Mouse (Mus musculus) cortical plate, adult 2 months (tissue): Measurements from ENCODE around the gene Hs6st1.

Experiments used
- CTCF ChIP-seq: fragments of 200-500 bp; IDR thresholded peaks from 2 replicates; pipeline ENCODE4 v1.5.1; 2011; ENCODE audit warnings: mild to moderate bottlenecking, control low read depth, low read length; ENCODE audit not compliant: insufficient read depth; ENCODE audit errors: extremely low read depth
- POLR2A ChIP-seq: fragments of 200-500 bp; IDR thresholded peaks from 2 replicates; pipeline ENCODE4 v1.6.1; 2011; ENCODE audit warnings: mild to moderate bottlenecking, low read length, control low read depth; ENCODE audit not compliant: insufficient read depth; ENCODE audit errors: extremely low read depth

GRCm38 (mm10) chr1:36030421-36030821, 37.8 kb upstream of the Hs6st1 start:
- TF ChIP-seq CTCF (no peak), POLR2A (no peak)
